Mouse (Mus musculus) forebrain, embryonic 13.5 days (tissue): ENCODE measurements around the gene Mbd4. TPM values are rescaled to one million over a fixed set of nuclear protein-coding genes. Genes with fewer than 3 reads are reported as not detected.

Experiments
- ATAC-seq: fragments of 200-750 bp; cut with Nextera tagmentation; 2 replicates; pipeline ENCODE4 v1.8.0; 2017
- H3K27ac ChIP-seq: fragments of 300-500 bp; sonication (generic); 2 replicates; pipeline ENCODE4 v1.5.1; 2015; ENCODE audit warnings: inconsistent platforms, mild to moderate bottlenecking, moderate library complexity
- H3K27me3 ChIP-seq: fragments of 300-500 bp; sonication (generic); 2 replicates; pipeline ENCODE4 v1.6.1; 2015; ENCODE audit warnings: mild to moderate bottlenecking, inconsistent platforms
- H3K36me3 ChIP-seq: fragments of 300-500 bp; sonication (generic); 2 replicates; pipeline ENCODE4 v1.6.1; 2015; ENCODE audit warnings: mild to moderate bottlenecking, inconsistent platforms; ENCODE audit not compliant: poor library complexity, severe bottlenecking
- H3K4me1 ChIP-seq: fragments of 300-500 bp; sonication (generic); 2 replicates; pipeline ENCODE4 v1.6.1; 2015; ENCODE audit warnings: inconsistent platforms
- H3K4me2 ChIP-seq: fragments of 300-500 bp; sonication (generic); 2 replicates; pipeline ENCODE4 v1.6.1; 2015; ENCODE audit warnings: inconsistent platforms, mild to moderate bottlenecking, moderate library complexity
- H3K4me3 ChIP-seq: fragments of 300-500 bp; sonication (generic); 2 replicates; pipeline ENCODE4 v1.5.1; 2015; ENCODE audit warnings: mild to moderate bottlenecking, inconsistent platforms
- H3K9ac ChIP-seq: fragments of 300-500 bp; sonication (generic); 2 replicates; pipeline ENCODE4 v1.6.1; 2015; ENCODE audit warnings: mild to moderate bottlenecking, inconsistent platforms
- H3K9me3 ChIP-seq: fragments of 300-500 bp; sonication (generic); replicated peaks from 2 replicates; pipeline ENCODE4 v1.6.1; 2016; ENCODE audit warnings: inconsistent platforms
- WGBS: fragments of 180-500 bp; shearing (Covaris S2); methylation state at CpG from one replicate; pipeline ENCODE4 v1.1.7; 2015; 5-methylcytosine and 5-hydroxymethylcytosine counted together
- polyA plus RNA-seq: library from polyadenylated mRNA; unstranded; fragments of >200 nt; fragmentation: Nextera tagmentation; extraction: Ambion mirVana; gene quantifications from 2 replicates; pipeline ENCODE4 v1.2.1, GENCODE M21; 2015

Mbd4 gene
- polyA plus RNA-seq, result 20.4 and 21.3 TPM in 2 replicates

- Histone ChIP-seq H3K27ac (peak within 1 kb of the TSS; percentile 86), H3K9ac (peak within 1 kb of the TSS; percentile 73), H3K27me3 (no peaks in the 10 kb centered on the region), H3K4me1 (peaks cover 31% of the 10 kb centered on the region), H3K9me3 (no peaks in the 10 kb centered on the region), H3K36me3 (peaks cover 18% of the 10 kb centered on the region), H3K4me3 (peak within 1 kb of the TSS; percentile 61), H3K4me2 (peak within 1 kb of the TSS; percentile 79)
- under 1% methylated on average over 51 of the region's 51 CpGs for WGBS
- ATAC-seq, result peak; percentile 98
Measured at GRCm38 (mm10) chr6:115853091-115853813, at the start of gene Mbd4, which contains the start of gene Ift122. Gene Mbd4, minus strand, starts transcription at chr6:115853371. Gene Ift122, plus strand, starts transcription at chr6:115853470.

GRCm38 (mm10) chr6:115902545-115902944 is 49.4 kb upstream of the Mbd4 start:
- Histone ChIP-seq H3K9ac (no peak overlapping the region), H3K9me3 (no peaks in the 10 kb centered on the region), H3K4me3 (no peak overlapping the region), H3K4me1 (peaks cover 5% of the 10 kb centered on the region; the same call in 1 of the 2 replicates), H3K4me2 (no peak overlapping the region), H3K27me3 (no peaks in the 10 kb centered on the region), H3K36me3 (peaks cover 41% of the 10 kb centered on the region), H3K27ac (no peak overlapping the region)
- ATAC-seq, result no peak
- 79% methylated on average over 3 of the region's 3 CpGs for whole genome bisulfite sequencing

- Histone ChIP-seq H3K4me2 (no peak overlapping the region), H3K27ac (peak overlapping the region; percentile 19; the same call in 1 of the 2 replicates), H3K36me3 (peaks cover 33% of the 10 kb centered on the region), H3K27me3 (no peaks in the 10 kb centered on the region), H3K9me3 (no peaks in the 10 kb centered on the region), H3K9ac (no peak overlapping the region; the same call in 1 of the 2 replicates), H3K4me1 (peaks cover 5% of the 10 kb centered on the region; the same call in 1 of the 2 replicates), H3K4me3 (no peak overlapping the region)
- WGBS, result 80% methylated on average over 8 of the region's 8 CpGs
- ATAC-seq, result 0 out of 2 replicates have a peak, but pooled peaks have one; percentile 16
Measured at GRCm38 (mm10) chr6:115901489-115901931, 48.3 kb upstream of the Mbd4 start.

GRCm38 (mm10) chr6:115901062-115901461 is 47.9 kb upstream of the Mbd4 start:
- peak overlapping the region; percentile 19; the same call in 1 of the 2 replicates for H3K27ac ChIP-seq
- H3K9me3 ChIP-seq, result no peaks in the 10 kb centered on the region
- no peak overlapping the region for H3K4me2 ChIP-seq
- no peak overlapping the region for H3K4me3 ChIP-seq
- peaks cover 31% of the 10 kb centered on the region for H3K36me3 ChIP-seq
- WGBS, result 28% methylated on average over 3 of the region's 3 CpGs
- H3K4me1 ChIP-seq, result peaks cover 5% of the 10 kb centered on the region; the same call in 1 of the 2 replicates
- H3K9ac ChIP-seq, result no peak overlapping the region; the same call in 1 of the 2 replicates
- ATAC-seq, result peak; percentile 81
- H3K27me3 ChIP-seq, result no peaks in the 10 kb centered on the region

- Histone ChIP-seq H3K27ac (no peak overlapping the region), H3K4me3 (no peak overlapping the region), H3K9ac (no peak overlapping the region), H3K4me1 (peaks cover 5% of the 10 kb centered on the region; the same call in 1 of the 2 replicates), H3K27me3 (no peaks in the 10 kb centered on the region), H3K9me3 (no peaks in the 10 kb centered on the region), H3K36me3 (peaks cover 28% of the 10 kb centered on the region), H3K4me2 (no peak overlapping the region)
- WGBS, result 83% methylated on average over 7 of the region's 7 CpGs
- no peak for ATAC-seq
Measured at GRCm38 (mm10) chr6:115897926-115898520, 44.9 kb upstream of the Mbd4 start.

GRCm38 (mm10) chr6:115897117-115897516 is 43.9 kb upstream of the Mbd4 start:
- H3K36me3 ChIP-seq, result peaks cover 31% of the 10 kb centered on the region
- H3K9me3 ChIP-seq, result no peaks in the 10 kb centered on the region
- H3K4me2 ChIP-seq, result no peak overlapping the region
- WGBS, result 75% methylated on average over 4 of the region's 4 CpGs
- no peaks in the 10 kb centered on the region for H3K27me3 ChIP-seq
- peaks cover 11% of the 10 kb centered on the region for H3K4me1 ChIP-seq
- H3K4me3 ChIP-seq, result no peak overlapping the region
- H3K27ac ChIP-seq, result no peak overlapping the region
- no peak overlapping the region for H3K9ac ChIP-seq
- no peak for ATAC-seq

GRCm38 (mm10) chr6:115896346-115896745 is 43.2 kb upstream of the Mbd4 start:
- Histone ChIP-seq H3K4me1 (peaks cover 16% of the 10 kb centered on the region), H3K27me3 (no peaks in the 10 kb centered on the region), H3K27ac (no peak overlapping the region), H3K9me3 (no peaks in the 10 kb centered on the region), H3K9ac (no peak overlapping the region), H3K36me3 (peaks cover 31% of the 10 kb centered on the region), H3K4me3 (no peak overlapping the region), H3K4me2 (no peak overlapping the region)
- no peak for ATAC-seq
- 26% methylated on average over 1 of the region's 1 CpGs for WGBS

GRCm38 (mm10) chr6:115892363-115892762 is 39.2 kb upstream of the Mbd4 start:
- Histone ChIP-seq H3K4me1 (peaks cover 27% of the 10 kb centered on the region), H3K9ac (no peak overlapping the region), H3K27ac (peak overlapping the region; percentile 78), H3K4me3 (no peak overlapping the region), H3K27me3 (no peaks in the 10 kb centered on the region), H3K9me3 (0 out of 2 replicates have a peak, but pooled peaks cover 10% of the 10 kb centered on the region), H3K36me3 (peaks cover 41% of the 10 kb centered on the region), H3K4me2 (no peak overlapping the region)
- ATAC-seq, result no peak
- 25% methylated on average over 3 of the region's 3 CpGs for WGBS

- Histone ChIP-seq H3K4me2 (peak overlapping the region; percentile 15; the same call in 1 of the 2 replicates), H3K4me1 (peaks cover 27% of the 10 kb centered on the region), H3K36me3 (peaks cover 47% of the 10 kb centered on the region), H3K9ac (no peak overlapping the region), H3K27ac (peak overlapping the region; percentile 78), H3K4me3 (no peak overlapping the region), H3K27me3 (no peaks in the 10 kb centered on the region), H3K9me3 (0 out of 2 replicates have a peak, but pooled peaks cover 10% of the 10 kb centered on the region)
- 13% methylated on average over 8 of the region's 8 CpGs for WGBS
- peak; percentile 84 for ATAC-seq
Measured at GRCm38 (mm10) chr6:115891497-115892061, 38.4 kb upstream of the Mbd4 start.

- WGBS, result 57% methylated on average over 6 of the region's 6 CpGs
- H3K4me2 ChIP-seq, result no peak overlapping the region
Measured at GRCm38 (mm10) chr6:115891061-115891460, 37.9 kb upstream of the Mbd4 start.

GRCm38 (mm10) chr6:115890601-115891000 is 37.4 kb upstream of the Mbd4 start:
- no peak for ATAC-seq
- H3K9me3 ChIP-seq, result 0 out of 2 replicates have a peak, but pooled peaks cover 10% of the 10 kb centered on the region
- peaks cover 27% of the 10 kb centered on the region for H3K4me1 ChIP-seq
- peaks cover 50% of the 10 kb centered on the region for H3K36me3 ChIP-seq
- no peak overlapping the region for H3K4me3 ChIP-seq
- no peak overlapping the region for H3K9ac ChIP-seq
- no peaks in the 10 kb centered on the region for H3K27me3 ChIP-seq
- H3K4me2 ChIP-seq, result no peak overlapping the region
- peak overlapping the region; percentile 78 for H3K27ac ChIP-seq
- WGBS, result 81% methylated on average over 8 of the region's 8 CpGs

More at GRCm38 (mm10) chr6:115891061-115891460, 37.9 kb upstream of the Mbd4 start:
- peaks cover 46% of the 10 kb centered on the region for H3K36me3 ChIP-seq
- ATAC-seq, result peak; percentile 71
- no peaks in the 10 kb centered on the region for H3K27me3 ChIP-seq
- H3K9me3 ChIP-seq, result 0 out of 2 replicates have a peak, but pooled peaks cover 10% of the 10 kb centered on the region
- H3K4me3 ChIP-seq, result no peak overlapping the region
- H3K4me1 ChIP-seq, result peaks cover 27% of the 10 kb centered on the region
- H3K27ac ChIP-seq, result peak overlapping the region; percentile 78
- H3K9ac ChIP-seq, result no peak overlapping the region

- 94% methylated on average over 3 of the region's 3 CpGs for WGBS
- no peak overlapping the region for H3K4me2 ChIP-seq
Measured at GRCm38 (mm10) chr6:115888296-115888695, 35.1 kb upstream of the Mbd4 start.

More at GRCm38 (mm10) chr6:115888296-115888695, 35.1 kb upstream of the Mbd4 start:
- Histone ChIP-seq H3K36me3 (peaks cover 46% of the 10 kb centered on the region), H3K9ac (no peak overlapping the region), H3K4me3 (no peak overlapping the region), H3K27me3 (no peaks in the 10 kb centered on the region), H3K27ac (no peak overlapping the region), H3K9me3 (0 out of 2 replicates have a peak, but pooled peaks cover 10% of the 10 kb centered on the region), H3K4me1 (peaks cover 27% of the 10 kb centered on the region)
- no peak for ATAC-seq
